Mouse (Mus musculus): ENCODE results near the gene Vwce.

DNA sequence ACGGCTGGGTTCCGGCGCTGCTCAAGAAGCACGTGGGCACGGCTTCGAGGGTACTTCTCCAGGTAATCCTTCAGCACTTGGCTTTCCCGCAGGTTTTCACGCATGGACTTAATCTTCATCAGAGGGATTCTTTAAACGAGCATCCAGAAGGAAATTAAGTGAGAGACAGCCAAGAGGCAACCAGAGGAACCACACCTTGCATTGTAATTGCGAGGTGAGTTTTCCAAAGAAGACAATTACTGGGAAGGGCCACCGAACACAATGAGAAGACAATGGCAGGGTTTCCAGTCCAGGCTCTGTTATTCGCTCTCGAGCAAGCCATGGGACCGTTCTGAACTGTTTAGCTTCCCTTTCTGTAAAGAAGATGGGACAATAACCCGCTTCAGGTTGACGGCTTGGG, 42.6 kb downstream of the Vwce start:
- TF ChIP-seq POLR2A (IDR thresholded peaks at IDR 0.05; ENCODE audit: extremely low read depth, insufficient read depth, low read length) (no peak), CTCF (IDR thresholded peaks at IDR 0.05; ENCODE audit: low read depth, low read length) (no peak)
